ENCODE assay signal across 8 mouse cellular contexts in the genomic region with DNA sequence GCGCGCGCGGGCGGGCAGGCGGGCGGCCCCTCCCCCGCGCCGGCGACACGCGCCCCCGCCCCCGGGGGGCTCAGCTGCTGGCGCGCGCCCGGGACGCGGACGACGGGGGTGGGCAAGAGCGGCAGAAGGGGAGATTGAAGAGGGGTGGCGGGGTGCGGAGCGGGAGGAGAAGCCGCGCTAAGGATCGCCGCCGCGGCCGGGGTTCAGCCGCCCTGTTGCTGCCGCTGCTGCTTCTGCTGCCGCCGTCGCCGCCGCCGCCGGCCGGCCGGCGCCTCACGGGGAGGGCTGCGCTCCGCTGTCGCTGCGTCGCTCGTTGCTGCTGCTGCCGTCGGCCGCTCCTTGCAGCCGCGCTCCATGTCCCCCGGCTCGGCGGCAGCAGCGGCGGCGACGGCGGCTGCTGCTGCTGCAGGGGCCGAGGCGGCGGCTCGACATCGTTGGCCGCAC. TPM values are rescaled to one million over a fixed set of nuclear protein-coding genes. Genes with fewer than 3 reads are reported as not detected.
DNase-seq lines count a peak whose midpoint lies in the region; ATAC-seq and TF ChIP-seq lines count a peak whose summit lies in the region.

No protein-coding gene starts in this region.

- peaks cover 15% of the 10 kb centered on the region for H3K27me3 ChIP-seq in neural tube, embryonic 11.5 days (ENCODE audit: control insufficient read depth, insufficient read depth, low read length)
- peaks cover 29% of the 10 kb centered on the region for H3K27me3 ChIP-seq in heart, embryonic 16.5 days (ENCODE audit: control insufficient read depth, insufficient read depth, low read length)
- peaks cover 29% of the 10 kb centered on the region for H3K27me3 ChIP-seq in liver, postnatal 0 days (ENCODE audit: insufficient read depth, low read length)

- no peaks in the 10 kb centered on the region for H3K36me3 ChIP-seq in neural tube, embryonic 11.5 days (ENCODE audit: control insufficient read depth, insufficient read depth, low read length)
- no peaks in the 10 kb centered on the region for H3K36me3 ChIP-seq in heart, embryonic 16.5 days (ENCODE audit: control insufficient read depth, insufficient read depth)
- H3K36me3 ChIP-seq in liver, postnatal 0 days (replicated peaks; ENCODE audit: insufficient read depth, low read length) = no peaks in the 10 kb centered on the region

- H3K9me3 ChIP-seq in neural tube, embryonic 11.5 days (ENCODE audit: control insufficient read depth, low read length) = no peaks in the 10 kb centered on the region
- H3K9me3 ChIP-seq in heart, embryonic 16.5 days (replicated peaks; ENCODE audit: control insufficient read depth, low read length) = peaks cover 3% of the 10 kb centered on the region; the same call in 1 of the 2 replicates
- no peaks in the 10 kb centered on the region for H3K9me3 ChIP-seq in liver, postnatal 0 days (ENCODE audit: low read length)

- no peak for TF ChIP-seq CTCF in liver, postnatal 0 days (IDR thresholded peaks at IDR 0.05; ENCODE audit: low read depth)

- no peaks in the 10 kb centered on the region for H3K4me1 ChIP-seq in neural tube, embryonic 11.5 days (ENCODE audit: control insufficient read depth, insufficient read depth, low read length)
- peaks cover 14% of the 10 kb centered on the region for H3K4me1 ChIP-seq in heart, embryonic 16.5 days (ENCODE audit: control insufficient read depth, insufficient read depth, low read length)
- peaks cover 14% of the 10 kb centered on the region for H3K4me1 ChIP-seq in liver, postnatal 0 days (ENCODE audit: insufficient read depth)

- H3K9ac ChIP-seq in neural tube, embryonic 11.5 days (ENCODE audit: low read length) = peak overlapping the region; percentile 57
- H3K9ac ChIP-seq in heart, embryonic 16.5 days (ENCODE audit: low read length) = 0 out of 2 replicates have a peak overlapping the region, but pooled peaks have one; percentile 4
- H3K9ac ChIP-seq in liver, postnatal 0 days (replicated peaks) = no peak overlapping the region; the same call in 1 of the 2 replicates

- ATAC-seq in neural tube, embryonic 11.5 days (ENCODE audit: insufficient read depth, low FRiP score, low TSS enrichment) = peak; percentile 31; the same call in 1 of the 2 replicates
- no peak; the same call in 1 of the 2 replicates for ATAC-seq in heart, embryonic 16.5 days (replicated peaks; ENCODE audit: extremely low read depth, insufficient read depth, low FRiP score)
- peak; percentile 8 for ATAC-seq in liver, postnatal 0 days

- DNase-seq in embryo, embryonic 10 days (ENCODE audit: low spot score) = peak; percentile 39
- DNase-seq in embryo, embryonic 9.5 days (ENCODE audit: extremely low spot score) = no peak
- peak; percentile 71 for DNase-seq in neural tube, embryonic 11.5 days (ENCODE audit: low spot score)
- no peak for DNase-seq in neural tube, embryonic 10.5 days (ENCODE audit: extremely low spot score, low spot score)
- DNase-seq in liver, postnatal 0 days = peak; percentile 17
- DNase-seq in testis, postnatal 10 days (ENCODE audit: low spot score) = peak; percentile 48
- DNase-seq in cerebellum, adult 9-11 months = no peak

- under 1% methylated on average over 25 of the region's 72 CpGs for WGBS in neural tube, embryonic 11.5 days
- under 1% methylated on average over 37 of the region's 72 CpGs for WGBS in heart, embryonic 16.5 days
- WGBS in liver, postnatal 0 days (ENCODE audit: insufficient replicate concordance) = under 1% methylated on average over 36 of the region's 72 CpGs

- H3K27ac ChIP-seq in neural tube, embryonic 11.5 days (ENCODE audit: low read depth, low read length) = peak overlapping the region; percentile 84
- no peak overlapping the region for H3K27ac ChIP-seq in heart, embryonic 16.5 days (ENCODE audit: low read length)
- H3K27ac ChIP-seq in liver, postnatal 0 days (ENCODE audit: low read depth) = no peak overlapping the region

- peak overlapping the region; percentile 68 for H3K4me3 ChIP-seq in neural tube, embryonic 11.5 days (ENCODE audit: low read depth, low read length)
- peak overlapping the region; percentile 61 for H3K4me3 ChIP-seq in heart, embryonic 16.5 days (ENCODE audit: low read length)
- H3K4me3 ChIP-seq in liver, postnatal 0 days (ENCODE audit: low read depth, low read length) = peak overlapping the region; percentile 58

- TF ChIP-seq EP300 in liver, postnatal 0 days (IDR thresholded peaks at IDR 0.05; ENCODE audit: low read depth) = no peak

- peak overlapping the region; percentile 97 for H3K4me2 ChIP-seq in neural tube, embryonic 11.5 days (ENCODE audit: low read depth)
- peak overlapping the region; percentile 89 for H3K4me2 ChIP-seq in heart, embryonic 16.5 days (ENCODE audit: low read depth, low read length)
- peak overlapping the region; percentile 94 for H3K4me2 ChIP-seq in liver, postnatal 0 days (ENCODE audit: low read depth, low read length)

RNA-seq across cellular contexts. Expression of a gene that starts 0.3 kb away (rescaled TPM):
- 12.2 and 13.9 TPM in 2 replicates for polyA plus RNA-seq in neural tube, embryonic 11.5 days (2014; fragmentation: Nextera tagmentation; extraction: Ambion mirVana)
- 7.7 and 9.2 TPM in 2 replicates for polyA plus RNA-seq in heart, embryonic 16.5 days (2015; fragmentation: Nextera tagmentation; extraction: Ambion mirVana)
- polyA plus RNA-seq in liver, postnatal 0 days (2015; fragmentation: Nextera tagmentation; extraction: Ambion mirVana) = 1.9 and 2.0 TPM in 2 replicates

Comparison
In these comparisons a context has a peak if more than half of its experiments do, and no peak if none do; other contexts are left out.
1. DNase-seq: peak in embryo, embryonic 10 days (single experiment), neural tube, embryonic 11.5 days (single experiment), liver, postnatal 0 days (single experiment) and testis, postnatal 10 days (single experiment); none in embryo, embryonic 9.5 days (single experiment), neural tube, embryonic 10.5 days (single experiment) and cerebellum, adult 9-11 months (single experiment).
2. Peak in every context shown above with its lines, with median percentiles within 50 percentile points of each other: H3K4me2 ChIP-seq and H3K4me3 ChIP-seq.